Mouse (Mus musculus) layer of hippocampus, adult 18-20 months (tissue): ENCODE data around the gene Hira. TPM values are rescaled to one million over a fixed set of nuclear protein-coding genes. Genes with fewer than 3 reads are reported as not detected.
"Not testable (repeated sequence)": the region's sequence is repeated elsewhere in the genome, so short reads cannot be mapped to it uniquely, and the experiment has no call there.

Source experiments
- DNase-seq, 2 experiments: peaks; one replicate each; pipeline ENCODE4 v3.0.0; 2022; ENCODE audit warnings: low spot score in 2 of 2
- long read RNA-seq: library from polyadenylated mRNA; stranded (forward); transcript quantifications from one replicate; pipeline ENCODE4 v2.0.0, GENCODE M21; 2021
- total RNA-seq, 2 experiments: library from RNA; stranded (reverse); gene quantifications; 2 replicates each; pipeline ENCODE4 v1.2.3; 2021

The Hira gene
- total RNA-seq: 10 to 100 TPM; 75.6 to 88.3 TPM
- long read RNA-seq, full-length matches to known transcripts: 1 of 5 reads
- long read RNA-seq, partial matches to known transcripts: 3 of 5 reads
- long read RNA-seq, other reads (novel, unspliced or antisense): 1 of 5 reads

DNA sequence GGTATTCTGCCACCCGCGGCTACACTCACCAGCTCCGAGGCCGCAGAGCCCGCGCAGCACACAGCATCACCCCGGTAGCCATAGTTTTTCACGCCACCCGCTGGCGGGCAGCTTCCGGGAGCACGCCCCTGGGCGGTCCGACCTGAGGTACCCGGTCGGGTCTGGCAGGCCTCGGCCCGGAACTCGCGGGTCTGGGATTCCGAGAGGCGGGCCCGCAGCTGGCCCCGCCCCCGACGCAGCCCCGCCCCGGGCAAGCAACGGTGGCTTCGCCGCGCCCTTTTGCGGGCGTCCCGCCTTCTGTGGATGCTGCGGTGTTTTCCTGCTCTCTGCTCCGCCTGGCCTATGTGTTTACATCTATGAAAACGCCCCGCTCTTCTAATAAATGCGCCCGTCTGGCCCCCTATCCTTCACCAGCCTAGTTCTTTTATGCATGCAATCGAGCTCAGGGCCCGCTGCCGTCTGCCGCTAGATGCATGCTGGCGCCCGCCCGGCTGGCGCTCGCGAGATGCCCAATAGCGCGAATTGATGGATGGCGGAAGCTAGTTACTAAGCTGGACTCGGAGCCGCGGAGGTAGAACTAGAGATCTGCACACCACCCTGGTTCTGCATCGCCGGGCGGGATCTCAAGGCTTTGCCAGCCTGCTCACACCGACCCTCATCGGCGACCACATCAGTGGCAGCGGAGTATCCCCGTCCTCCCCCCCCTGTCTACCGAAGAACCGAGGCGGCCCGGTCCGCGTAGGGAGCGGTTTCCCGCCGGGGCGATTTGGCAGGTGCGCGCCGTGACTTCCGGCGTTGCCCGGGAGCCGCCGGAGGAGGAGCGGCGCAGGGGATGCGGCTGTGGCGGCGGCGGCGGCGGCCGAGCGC, at the start of gene Hira, which contains the start of gene Mrpl40:
Gene Hira, plus strand, starts transcription at position 596 of the 867 bp plus-strand sequence.
Gene Mrpl40, minus strand, starts transcription at position 421 of the 867 bp plus-strand sequence.
- DNase-seq: peak; percentile 93 to 96

DNA sequence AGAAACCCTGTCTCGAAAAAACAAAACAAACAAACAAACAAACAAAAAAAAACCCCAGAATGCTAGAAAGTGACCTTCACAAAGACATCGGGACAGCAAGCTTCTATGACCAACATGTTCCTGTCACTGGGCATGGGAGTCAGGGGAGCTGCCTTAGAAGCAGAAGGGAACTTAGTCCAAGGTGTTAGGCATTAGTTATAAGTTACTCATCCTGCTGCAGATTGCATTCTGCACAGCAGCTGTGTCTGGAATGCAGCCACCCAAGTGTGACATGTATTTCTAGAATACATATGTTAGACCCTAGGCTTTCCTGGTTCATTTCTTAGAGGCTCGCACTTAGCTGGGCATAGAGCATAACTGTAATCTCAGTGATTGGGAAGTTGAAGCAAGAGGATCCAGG, 48.2 kb upstream of the Hira start:
- no peak for DNase-seq

GRCm38 (mm10) chr16:18829102-18829501, 47.7 kb upstream of the Hira start:
- no peak for DNase-seq

- no peak for DNase-seq
Measured at GRCm38 (mm10) chr16:18833486-18833885, 43.4 kb upstream of the Hira start.

DNA sequence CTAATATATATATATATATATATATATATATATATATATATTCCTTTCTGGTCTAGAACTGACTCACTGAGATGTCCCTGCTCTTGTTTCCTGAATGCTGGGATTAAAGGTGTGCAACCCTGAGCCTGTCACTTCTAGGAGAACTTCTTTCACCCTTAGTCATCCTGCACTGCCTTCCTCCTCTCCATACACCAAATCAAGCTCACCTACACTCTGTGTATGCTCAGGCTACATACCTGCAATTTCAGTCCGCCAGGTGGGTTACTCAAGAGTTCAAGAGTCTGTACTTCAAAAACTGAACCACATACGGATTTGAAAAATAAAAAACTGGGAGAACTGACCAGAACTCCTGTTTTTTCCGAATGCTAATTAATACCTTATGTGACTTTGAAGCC, 40.8 kb upstream of the Hira start:
- DNase-seq: no peak

DNA sequence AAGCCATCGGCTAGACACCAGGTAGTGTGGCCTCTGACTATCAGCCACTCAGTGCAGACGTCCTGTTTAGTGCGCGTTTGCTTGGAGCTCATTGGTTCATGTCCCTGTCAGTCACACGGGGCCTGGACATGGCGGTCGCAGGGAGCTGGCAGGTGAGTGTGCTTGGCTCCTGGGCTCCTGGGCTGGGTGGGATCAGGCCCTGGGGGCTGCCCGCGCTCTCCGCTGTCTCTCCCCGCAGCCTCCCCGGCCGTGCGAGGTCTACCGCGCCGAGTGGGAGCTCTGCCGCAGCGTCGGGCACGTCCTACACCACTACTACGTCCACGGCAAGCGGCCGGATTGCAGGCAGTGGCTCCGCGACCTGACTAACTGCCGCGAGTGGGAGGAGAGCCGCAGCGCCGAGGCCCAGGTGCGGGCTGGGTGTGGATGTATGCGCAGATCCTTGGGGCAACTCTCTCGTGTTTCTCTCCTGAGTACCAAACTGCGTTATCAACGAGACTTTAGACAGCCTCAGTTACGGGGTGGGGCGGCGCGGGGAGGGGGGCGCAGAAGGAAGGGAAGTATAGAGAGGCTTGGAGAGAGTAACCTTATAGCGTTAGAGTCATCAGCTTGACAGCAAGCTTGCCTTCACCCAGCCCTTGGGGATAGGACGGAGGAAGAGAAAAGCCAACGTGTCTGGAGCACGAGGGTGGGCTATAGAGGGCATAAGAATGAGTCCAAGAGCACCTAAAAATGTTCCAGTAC, 40.2 kb upstream of the Hira start, which contains the start of the genes 2510002D24Rik and Gm28539:
Gene 2510002D24Rik, plus strand, starts transcription at position 111 of the 741 bp plus-strand sequence.
Gene Gm28539, plus strand, starts transcription at position 117 of the 741 bp plus-strand sequence.
- peak; percentile 89 to 97 for DNase-seq

DNA sequence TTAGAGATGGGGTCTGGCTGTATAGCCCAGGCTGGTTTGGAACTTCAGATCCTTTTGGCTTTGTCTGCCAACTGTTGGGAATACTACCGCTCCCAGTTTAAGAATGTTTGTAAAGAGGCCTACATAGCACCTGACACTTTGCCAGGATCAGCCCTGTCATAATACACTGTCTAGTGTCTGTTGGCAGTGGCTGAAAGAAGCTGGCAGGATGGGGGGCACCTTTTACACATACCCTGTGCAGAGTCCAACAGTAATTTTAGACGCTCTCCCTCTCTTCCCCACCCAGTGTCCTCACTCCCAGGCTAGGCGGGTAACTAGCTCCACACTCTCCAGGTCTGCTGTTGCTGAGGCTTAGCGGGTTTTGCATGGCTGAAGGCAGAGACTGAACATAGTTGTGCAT, 38.5 kb upstream of the Hira start:
- no peak for DNase-seq

- no peak for DNase-seq
Measured at GRCm38 (mm10) chr16:18846301-18846820, 30.5 kb upstream of the Hira start.

- DNase-seq: not testable (repeated sequence)
Measured at GRCm38 (mm10) chr16:18849521-18850190, 27.2 kb upstream of the Hira start.

DNA sequence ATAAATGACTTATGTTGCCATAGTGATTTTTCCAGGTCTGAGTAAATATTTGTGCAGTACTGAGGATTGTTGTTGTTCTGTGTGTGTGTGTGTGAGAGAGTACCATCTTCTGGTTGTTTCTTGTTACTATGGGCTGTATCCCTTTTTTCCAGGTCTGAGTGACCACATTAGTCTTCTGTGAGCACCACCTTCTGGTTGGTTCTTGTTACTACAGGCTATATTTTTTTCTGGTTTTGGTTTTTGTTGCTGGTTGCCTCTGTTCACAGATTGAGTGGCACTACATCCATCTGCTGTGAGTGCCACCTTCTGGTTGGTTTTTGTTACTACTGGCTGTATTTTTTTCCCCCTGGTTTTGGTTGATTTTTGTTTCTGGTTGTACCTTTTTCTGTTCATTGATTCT, 18.3 kb upstream of the Hira start:
- peak in 1 of 2 experiments; percentile 75 for DNase-seq

DNA sequence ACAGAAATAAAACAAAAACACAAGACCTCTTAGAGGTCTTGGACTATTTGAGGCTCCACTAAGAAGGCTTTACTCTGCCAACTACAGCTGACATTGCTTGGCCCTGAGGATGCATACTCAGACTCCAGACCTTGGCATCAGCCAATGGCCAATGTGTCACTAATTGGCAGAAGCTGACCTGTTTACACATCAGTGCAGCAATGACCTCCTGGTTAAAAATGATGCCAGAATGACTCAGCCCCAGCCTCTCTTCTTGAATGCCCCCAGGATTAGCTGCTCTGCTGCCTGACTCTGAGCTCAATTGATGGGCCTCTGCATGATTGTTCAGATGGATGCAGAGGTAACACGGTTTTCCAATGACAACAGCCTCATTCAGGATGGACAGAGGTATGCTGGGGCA, 16.7 kb upstream of the Hira start:
- no peak for DNase-seq

DNA sequence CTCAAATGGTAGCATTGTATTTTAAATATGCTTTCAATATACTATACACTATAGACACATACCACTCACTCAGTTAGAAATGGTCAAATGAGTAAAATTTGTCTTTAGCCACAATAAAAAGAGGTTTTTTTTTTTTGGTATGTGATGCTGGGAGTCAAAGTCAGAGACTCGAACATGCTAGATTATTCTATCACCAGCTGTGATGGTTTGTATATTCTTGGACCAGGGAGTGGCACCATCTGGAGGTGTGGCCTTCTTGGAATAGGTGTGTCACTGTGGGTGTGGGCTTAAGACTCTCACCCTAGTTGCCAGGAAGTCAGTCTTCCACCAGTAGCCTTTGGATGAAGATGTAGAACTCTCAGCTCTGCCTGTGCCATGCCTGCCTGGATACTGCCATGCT, 6.3 kb upstream of the Hira start:
- DNase-seq: not testable (repeated sequence)

DNA sequence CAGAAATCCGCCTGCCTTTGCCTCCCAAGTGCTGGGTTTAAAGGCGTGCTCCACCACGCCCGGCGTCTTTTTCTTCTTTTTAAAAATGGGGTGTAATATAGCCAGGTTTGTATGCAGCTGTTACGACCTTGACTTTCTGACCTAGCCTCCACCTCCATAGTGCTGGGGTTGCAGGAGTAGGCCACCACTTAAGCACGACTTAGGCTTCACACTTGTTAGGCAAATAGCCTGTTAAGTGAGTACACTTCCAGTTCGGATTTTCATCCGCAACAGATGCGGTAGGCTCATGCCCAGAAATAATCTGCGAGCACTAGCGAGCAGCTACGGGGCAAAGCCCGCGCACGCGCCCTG, 771 bp upstream of the Hira start:
- DNase-seq: no peak

- DNase-seq: peak; percentile 39 to 62
Measured at GRCm38 (mm10) chr16:18877386-18878090, 701 bp downstream of the Hira start.

- DNase-seq: no peak
Measured at GRCm38 (mm10) chr16:18878091-18878720, 1.4 kb downstream of the Hira start.

GRCm38 (mm10) chr16:18884044-18884443, 7.2 kb downstream of the Hira start:
- no peak for DNase-seq

- no peak for DNase-seq
Measured at GRCm38 (mm10) chr16:18893840-18894372, 17.1 kb downstream of the Hira start.

- no peak for DNase-seq
Measured at GRCm38 (mm10) chr16:18895249-18895648, 18.4 kb downstream of the Hira start.

- DNase-seq: no peak
Measured at GRCm38 (mm10) chr16:18896429-18896828, 19.6 kb downstream of the Hira start.

- DNase-seq: no peak
Measured at GRCm38 (mm10) chr16:18905648-18906047, 28.8 kb downstream of the Hira start.
